Mouse (Mus musculus) right cerebral cortex, postnatal 4 days (tissue): Measurements from ENCODE around the gene Vps37d.
A peak's percentile ranks its signal among the peaks of the same experiment; 100 is the strongest.

ENCODE experiments used
- DNase-seq: peaks from one replicate; pipeline ENCODE4 v3.0.0-alpha.2; 2022

Gene Vps37d

DNA sequence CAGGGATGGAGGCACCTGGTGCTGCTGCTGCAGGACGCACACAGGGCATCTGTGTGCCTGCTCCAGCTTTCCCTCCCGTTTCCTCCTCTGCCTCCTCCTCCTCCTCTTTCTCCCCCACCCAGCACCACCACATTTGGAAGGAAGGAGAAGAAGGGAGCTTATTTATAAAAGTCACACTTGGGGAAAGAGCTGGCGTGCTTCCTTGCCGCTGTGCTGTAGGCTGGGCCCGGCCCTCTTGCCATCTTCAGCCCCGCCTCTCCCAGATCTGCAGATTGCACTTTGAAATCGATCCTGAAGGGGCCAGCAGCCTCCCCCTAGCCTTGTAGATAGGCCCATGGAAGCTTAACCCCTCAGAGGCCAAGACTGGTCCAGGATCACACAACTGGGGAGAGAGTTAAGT, 52.2 kb downstream of the Vps37d start:
- no peak for DNase-seq

DNA sequence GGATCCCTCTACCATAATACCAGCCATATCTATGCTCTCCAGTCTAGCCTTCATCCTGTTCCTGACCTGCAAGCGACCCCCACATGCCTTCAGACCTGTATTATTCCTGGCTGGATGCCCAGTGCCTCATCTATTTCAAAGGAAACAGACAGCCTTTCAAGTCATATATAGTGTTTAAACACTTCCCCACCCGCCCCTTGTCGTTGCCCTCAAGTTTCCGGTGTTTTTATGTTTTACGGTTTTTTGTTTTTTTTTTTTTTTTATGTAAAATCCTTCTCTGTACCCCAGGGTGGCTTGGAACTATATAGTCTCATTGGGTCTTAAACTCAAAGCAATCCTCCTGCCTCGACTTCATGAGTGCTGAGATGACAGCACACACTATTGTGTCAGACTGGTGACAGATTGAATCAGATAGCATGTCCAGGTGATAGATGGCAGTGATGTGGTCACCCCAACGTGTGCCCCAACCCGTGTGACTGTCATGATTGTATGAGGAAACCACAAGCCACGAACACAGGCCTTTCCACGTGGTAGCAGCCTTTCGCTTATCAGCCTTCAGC, 53.3 kb downstream of the Vps37d start:
- no peak for DNase-seq

DNA sequence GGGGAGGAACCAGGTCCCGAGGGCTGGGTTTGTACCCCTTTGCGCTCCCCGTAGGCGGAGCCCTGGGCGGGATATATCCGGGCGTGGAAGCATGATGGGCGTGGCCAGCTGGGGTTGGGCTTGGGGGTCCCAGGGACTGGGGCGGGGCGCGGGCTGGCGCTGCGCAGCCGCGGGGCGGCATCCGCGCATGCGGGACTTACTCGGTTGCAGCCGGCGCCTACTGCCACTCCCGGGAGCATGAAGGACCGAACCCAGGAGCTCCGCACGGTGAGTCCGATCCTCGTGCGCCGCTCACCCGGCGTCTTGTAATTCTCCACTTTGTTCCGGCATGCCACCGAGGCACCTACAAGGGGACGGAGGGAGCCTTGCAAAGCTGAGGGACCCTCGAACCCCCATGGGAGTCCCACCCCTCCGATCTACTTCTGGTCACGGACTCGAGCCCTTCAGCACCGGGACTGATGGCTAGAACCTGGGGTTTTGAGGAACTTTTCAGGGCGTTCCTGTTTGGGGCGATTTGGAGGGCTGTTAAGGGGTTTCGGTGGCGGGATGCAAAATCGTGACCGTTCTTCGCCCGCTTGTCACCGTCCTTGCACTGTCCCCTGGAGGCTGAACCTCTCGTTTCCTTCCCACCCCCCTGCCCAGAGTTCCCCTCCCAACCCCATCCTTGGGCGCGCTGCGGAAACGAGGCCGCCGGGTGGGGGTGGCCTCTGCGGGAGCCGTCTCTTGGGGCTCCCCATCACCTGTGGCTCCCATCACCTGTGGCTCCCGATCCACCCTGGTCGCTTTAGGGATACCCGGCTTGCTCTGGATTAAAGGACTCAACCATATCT, 54.5 kb downstream of the Vps37d start, which contains the start of gene Stx1a:
Stx1a (plus strand) TSS at position 139 of the 830 bp plus-strand sequence.
- peak; percentile 86 for DNase-seq
